Mouse (Mus musculus) E14TG2a.4 (cell line): Measurements from ENCODE around the gene Abhd13.

Experiments
- H3K27me3 ChIP-seq: 2 replicates; pipeline ENCODE4 v1.6.1; 2014; ENCODE audit warnings: low read length, control low read depth; ENCODE audit not compliant: insufficient read depth
- H3K36me3 ChIP-seq: 2 replicates; pipeline ENCODE4 v1.6.1; 2014; ENCODE audit warnings: low read length, control low read depth; ENCODE audit not compliant: insufficient read depth
- H3K4me1 ChIP-seq: replicated peaks from 2 replicates; pipeline ENCODE4 v1.6.1; 2014; ENCODE audit warnings: low read depth, low read length, control low read depth
- H3K4me3 ChIP-seq: replicated peaks from 2 replicates; pipeline ENCODE4 v1.5.1; 2014; ENCODE audit warnings: mild to moderate bottlenecking, low read length
- H3K9me3 ChIP-seq: 2 replicates; pipeline ENCODE4 v1.6.1; 2014; ENCODE audit warnings: low read length, control low read depth
- CTCF ChIP-seq: conservative IDR thresholded peaks from 2 replicates; pipeline ENCODE4 v1.5.1; 2014; ENCODE audit warnings: low read length
- NANOG ChIP-seq: IDR thresholded peaks from 2 replicates; pipeline ENCODE4 v1.6.1; 2014; ENCODE audit warnings: borderline replicate concordance, low read length, mixed read lengths
- POU5F1 ChIP-seq: IDR thresholded peaks from 2 replicates; pipeline ENCODE4 v1.6.1; 2014; ENCODE audit warnings: low read length, borderline replicate concordance

The Abhd13 gene

DNA sequence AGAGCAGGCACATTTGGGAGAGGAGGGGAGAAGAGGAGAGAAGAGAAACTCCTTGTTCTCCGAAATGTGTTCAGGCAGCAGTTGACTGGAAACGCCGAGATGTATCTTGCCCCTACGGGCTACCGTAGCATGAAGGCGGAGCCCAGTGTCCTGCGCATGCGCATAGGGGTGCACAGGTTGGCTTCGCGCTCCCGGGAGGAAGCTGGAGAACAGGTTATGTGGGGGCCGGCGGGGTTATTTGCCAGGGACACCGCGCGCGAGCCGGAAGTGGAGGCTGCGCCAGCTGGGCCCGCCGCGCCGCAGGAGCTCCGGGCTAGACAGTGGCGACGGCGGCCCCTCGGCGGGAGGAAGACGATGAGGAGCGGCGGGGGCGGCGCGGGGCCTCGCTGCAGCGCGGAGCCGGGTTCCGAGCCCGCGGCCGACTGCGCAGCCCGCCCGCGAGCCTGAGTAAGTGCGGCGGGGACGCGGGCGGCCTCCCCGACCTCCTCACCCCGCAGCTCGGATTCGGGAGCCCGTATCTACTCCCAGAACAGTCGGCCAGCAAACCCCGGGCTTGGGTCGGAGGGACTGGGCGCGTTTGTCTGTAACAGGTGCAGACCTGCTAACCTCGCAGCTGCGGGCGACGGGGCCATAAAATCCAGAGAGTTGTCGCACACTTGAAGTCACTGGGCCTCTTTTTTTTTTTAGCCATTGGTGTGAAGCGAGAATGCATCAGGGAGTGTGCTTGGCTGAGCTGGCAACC lies at the start of gene Abhd13, which contains the start of gene Lig4:
Gene Abhd13 (plus strand): TSS at position 135 of the 742 bp plus-strand sequence.
Gene Lig4 (minus strand): TSS at position 114 of the 742 bp plus-strand sequence.
- peaks cover 37% of the 10 kb centered on the region for H3K4me1 ChIP-seq
- H3K27me3 ChIP-seq = no peaks in the 10 kb centered on the region
- peak within 1 kb of the TSS; percentile 89 for H3K4me3 ChIP-seq
- no peak for TF ChIP-seq CTCF
- no peak for TF ChIP-seq NANOG
- no peak for TF ChIP-seq POU5F1
- H3K36me3 ChIP-seq = peaks cover 25% of the 10 kb centered on the region
- no peaks in the 10 kb centered on the region for H3K9me3 ChIP-seq

- Histone ChIP-seq H3K4me3 (no peak overlapping the region), H3K27me3 (no peaks in the 10 kb centered on the region), H3K9me3 (no peaks in the 10 kb centered on the region), H3K4me1 (peaks cover 8% of the 10 kb centered on the region), H3K36me3 (no peaks in the 10 kb centered on the region)
- TF ChIP-seq POU5F1 (no peak), CTCF (no peak), NANOG (no peak)
Measured at GRCm38 (mm10) chr8:9929746-9930445, 47.6 kb upstream of the Abhd13 start.

GRCm38 (mm10) chr8:9932711-9933110 lies 44.8 kb upstream of the Abhd13 start:
- Histone ChIP-seq H3K36me3 (no peaks in the 10 kb centered on the region), H3K27me3 (no peaks in the 10 kb centered on the region), H3K4me3 (no peak overlapping the region), H3K4me1 (peaks cover 16% of the 10 kb centered on the region), H3K9me3 (no peaks in the 10 kb centered on the region)
- TF ChIP-seq POU5F1 (no peak), NANOG (no peak), CTCF (no peak)

GRCm38 (mm10) chr8:9934891-9935565 lies 42.5 kb upstream of the Abhd13 start:
- Histone ChIP-seq H3K4me3 (no peak overlapping the region), H3K9me3 (no peaks in the 10 kb centered on the region), H3K4me1 (peaks cover 16% of the 10 kb centered on the region), H3K27me3 (no peaks in the 10 kb centered on the region; the same call in 1 of the 2 replicates), H3K36me3 (no peaks in the 10 kb centered on the region)
- peak; percentile 91 for TF ChIP-seq CTCF
- no peak for TF ChIP-seq NANOG

GRCm38 (mm10) chr8:9935574-9935973 lies 41.9 kb upstream of the Abhd13 start:
- Histone ChIP-seq H3K9me3 (no peaks in the 10 kb centered on the region), H3K27me3 (no peaks in the 10 kb centered on the region; the same call in 1 of the 2 replicates), H3K36me3 (no peaks in the 10 kb centered on the region), H3K4me1 (peaks cover 16% of the 10 kb centered on the region), H3K4me3 (no peak overlapping the region)
- TF ChIP-seq CTCF (no peak), NANOG (no peak), POU5F1 (no peak)

DNA sequence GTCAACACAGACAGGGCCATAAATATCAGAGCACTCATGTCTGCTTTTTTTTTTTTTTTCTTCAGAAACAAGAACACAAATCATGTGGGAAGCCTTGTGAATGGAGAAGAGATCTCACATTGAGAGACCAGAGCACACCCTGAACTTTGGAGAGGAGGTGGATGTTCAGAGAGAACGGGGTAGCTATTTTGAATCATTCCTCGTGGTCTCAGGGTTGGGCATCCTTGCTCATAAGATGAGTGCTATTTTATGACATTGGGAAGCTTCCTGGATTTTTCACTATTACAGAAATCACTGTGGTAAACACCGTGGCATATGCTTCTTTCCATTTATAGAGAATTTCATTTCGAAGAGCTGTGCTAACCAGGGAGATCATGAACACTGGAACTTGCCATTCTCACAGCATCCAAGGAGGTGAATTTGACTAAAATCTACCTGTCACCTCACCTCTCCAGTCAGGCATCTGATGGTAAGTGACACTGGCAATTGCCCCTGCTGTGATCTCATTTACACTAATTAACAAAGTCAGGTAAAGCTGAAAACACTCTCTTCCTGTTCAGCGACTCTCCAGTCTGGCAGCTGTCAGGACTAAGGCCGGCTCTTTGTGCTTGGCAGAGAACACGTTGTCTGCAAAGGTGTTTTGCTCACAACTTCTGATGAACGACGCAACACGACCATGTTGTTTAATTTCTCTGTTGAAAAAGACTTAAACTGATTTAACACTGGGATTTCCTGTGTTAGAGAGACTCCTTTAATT lies 28.2 kb upstream of the Abhd13 start:
- Histone ChIP-seq H3K36me3 (no peaks in the 10 kb centered on the region), H3K4me3 (no peak overlapping the region), H3K27me3 (no peaks in the 10 kb centered on the region), H3K4me1 (no peaks in the 10 kb centered on the region), H3K9me3 (peaks cover 32% of the 10 kb centered on the region)
- no peak for TF ChIP-seq CTCF
- TF ChIP-seq NANOG = no peak
- no peak for TF ChIP-seq POU5F1

- no peaks in the 10 kb centered on the region for H3K4me1 ChIP-seq
- peaks cover 7% of the 10 kb centered on the region for H3K9me3 ChIP-seq
- TF ChIP-seq NANOG (no peak), CTCF (no peak), POU5F1 (no peak)
Measured at GRCm38 (mm10) chr8:9958338-9958737, 19.2 kb upstream of the Abhd13 start.

More at GRCm38 (mm10) chr8:9958338-9958737, 19.2 kb upstream of the Abhd13 start:
- Histone ChIP-seq H3K4me3 (no peak overlapping the region), H3K36me3 (no peaks in the 10 kb centered on the region), H3K27me3 (no peaks in the 10 kb centered on the region)
